Mouse (Mus musculus) liver, adult 2 months (tissue): ENCODE results near the gene Pax8.
A peak's percentile ranks its signal among the peaks of the same experiment; 100 is the strongest.

Experiments used
- CTCF ChIP-seq: fragments of 200-500 bp; IDR thresholded peaks from 2 replicates; pipeline ENCODE4 v1.5.1; 2011; ENCODE audit warnings: low read depth, low read length, control low read depth
- POLR2A ChIP-seq: fragments of 200-500 bp; IDR thresholded peaks from 2 replicates; pipeline ENCODE4 v1.6.1; 2011; ENCODE audit warnings: low read length, control low read depth; ENCODE audit not compliant: insufficient read depth; ENCODE audit errors: extremely low read depth

- peak; percentile 94 for TF ChIP-seq CTCF
- TF ChIP-seq POLR2A, result no peak
Observed at GRCm38 (mm10) chr2:24409166-24409565, 66.2 kb downstream of the Pax8 start.
